Mouse (Mus musculus): ENCODE measurements around the gene Btg2. TPM values are rescaled to one million over a fixed set of nuclear protein-coding genes. Genes with fewer than 3 reads are reported as not detected.

Btg2 gene
- polyA plus RNA-seq, 1 experiment = 53.4 TPM

DNA sequence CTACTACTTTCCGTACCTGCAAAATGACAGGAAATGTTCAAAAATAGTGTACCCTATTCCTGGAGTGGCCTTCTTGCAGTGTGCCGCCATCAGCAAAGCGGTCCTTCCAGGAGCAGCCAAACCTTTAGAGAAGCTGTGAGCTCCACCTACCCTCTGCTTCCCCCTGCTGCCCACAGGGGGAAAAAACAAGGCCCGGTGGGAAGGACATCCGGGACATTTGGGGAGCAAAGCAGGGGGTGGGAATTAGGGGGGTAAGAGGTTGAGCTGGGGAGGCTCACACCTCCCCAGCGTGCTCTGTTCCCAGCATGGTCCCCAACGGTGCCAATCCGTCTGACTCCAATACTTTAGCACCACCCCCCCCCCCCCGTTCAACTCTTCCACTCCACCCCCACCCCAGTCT is 32.9 kb downstream of the Btg2 start:
- Histone ChIP-seq H3K4me3 (ENCODE audit: insufficient read depth, low read depth, low read length) (no peak overlapping the region), H3K4me1 (ENCODE audit: control insufficient read depth, insufficient read depth, insufficient read length, low read length) (peaks cover 6% of the 10 kb centered on the region; the same call in 1 of the 2 replicates), H3K27ac (replicated peaks; ENCODE audit: low read depth, low read length) (no peak overlapping the region)

DNA sequence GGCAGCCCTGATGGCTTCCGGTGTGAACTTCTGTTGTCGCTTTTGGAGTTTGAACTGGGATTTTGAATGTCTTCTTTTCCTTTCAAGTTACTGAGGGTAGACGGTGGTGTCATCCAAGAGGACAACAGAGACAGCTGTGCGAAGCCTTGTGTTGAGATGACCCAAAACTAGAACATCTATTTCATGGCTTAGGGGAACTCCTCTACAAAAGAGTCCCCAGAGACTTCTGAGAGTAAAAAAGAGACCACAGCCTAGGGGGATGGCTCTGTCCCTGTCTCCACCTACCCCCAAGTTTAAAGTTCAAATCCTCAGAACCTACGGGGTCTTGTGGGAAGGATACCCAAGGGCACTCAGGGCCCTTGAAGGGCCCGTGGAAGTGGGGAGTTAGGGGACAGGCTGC is 34.1 kb downstream of the Btg2 start:
- Histone ChIP-seq H3K4me1 (ENCODE audit: control insufficient read depth, insufficient read depth, insufficient read length, low read length) (peaks cover 6% of the 10 kb centered on the region; the same call in 1 of the 2 replicates), H3K4me3 (ENCODE audit: insufficient read depth, low read depth, low read length) (no peak overlapping the region), H3K27ac (replicated peaks; ENCODE audit: low read depth, low read length) (no peak overlapping the region)

DNA sequence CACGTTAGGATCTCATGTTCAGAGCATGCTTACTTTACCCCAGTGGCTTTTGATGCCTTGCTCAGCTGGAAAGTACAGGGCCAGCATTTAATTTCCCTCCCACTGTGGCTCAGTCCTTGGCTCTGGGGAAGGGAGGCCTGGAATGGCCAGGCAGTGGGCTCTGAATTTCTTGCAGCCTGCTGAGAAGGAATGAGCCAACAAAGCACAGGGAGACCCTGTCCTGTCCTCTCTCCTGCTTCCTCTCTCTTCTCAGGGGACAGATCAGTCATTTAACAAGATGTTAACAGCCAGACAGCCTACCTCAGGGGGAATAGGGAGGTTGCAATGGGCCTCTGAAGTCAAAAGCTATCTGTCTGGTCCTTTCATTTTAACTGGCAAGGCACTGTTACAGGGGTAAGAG is 36.6 kb downstream of the Btg2 start:
- Histone ChIP-seq H3K27ac (replicated peaks; ENCODE audit: low read depth, low read length) (peak overlapping the region; percentile 28), H3K4me1 (ENCODE audit: control insufficient read depth, insufficient read depth, insufficient read length, low read length) (peaks cover 6% of the 10 kb centered on the region; the same call in 1 of the 2 replicates), H3K4me3 (ENCODE audit: insufficient read depth, low read depth, low read length) (no peak overlapping the region)

DNA sequence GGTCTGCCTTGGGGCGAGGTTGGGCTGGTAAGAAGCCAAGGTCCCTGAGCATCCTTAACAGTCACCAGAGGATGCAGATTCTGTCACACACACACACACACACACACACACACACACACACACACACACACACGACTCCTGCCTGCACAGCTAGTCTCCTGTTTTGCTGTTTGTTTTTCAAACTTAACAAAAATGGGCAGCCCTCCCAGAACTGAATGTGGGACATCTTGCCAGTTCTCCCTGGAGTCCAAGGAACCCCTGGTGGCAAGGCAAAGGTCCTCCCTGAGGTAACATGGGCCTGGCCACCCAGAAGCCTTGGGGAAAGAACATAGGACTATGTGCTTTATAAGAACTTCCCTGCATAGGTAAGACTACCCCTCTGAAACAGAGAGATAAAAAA is 37.0 kb downstream of the Btg2 start:
- Histone ChIP-seq H3K4me1 (ENCODE audit: control insufficient read depth, insufficient read depth, insufficient read length, low read length) (peaks cover 6% of the 10 kb centered on the region; the same call in 1 of the 2 replicates), H3K4me3 (ENCODE audit: insufficient read depth, low read depth, low read length) (no peak overlapping the region), H3K27ac (replicated peaks; ENCODE audit: low read depth, low read length) (peak overlapping the region; percentile 28)

DNA sequence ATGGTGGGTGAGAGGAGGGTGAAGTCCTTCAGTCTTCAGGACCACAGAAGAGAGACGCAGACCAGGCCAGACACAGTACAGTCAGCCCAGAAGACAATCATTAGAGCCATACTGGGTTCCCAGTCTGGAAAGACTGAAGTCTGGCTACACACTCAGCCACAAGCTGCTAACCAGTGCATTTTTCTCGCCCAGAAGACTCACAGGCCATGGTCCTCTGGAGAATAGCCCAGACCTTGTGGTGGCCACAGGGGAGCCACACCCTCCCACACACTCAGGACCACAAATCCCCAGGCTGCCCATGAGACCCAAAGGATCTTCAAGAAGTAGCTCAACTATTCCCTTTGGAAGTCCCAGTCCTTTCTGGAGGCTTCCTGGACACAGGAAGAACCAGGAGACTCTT is 39.6 kb downstream of the Btg2 start:
- Histone ChIP-seq H3K27ac (replicated peaks; ENCODE audit: low read depth, low read length) (no peak overlapping the region), H3K4me3 (ENCODE audit: insufficient read depth, low read depth, low read length) (no peak overlapping the region), H3K4me1 (ENCODE audit: control insufficient read depth, insufficient read depth, insufficient read length, low read length) (peaks cover 6% of the 10 kb centered on the region; the same call in 1 of the 2 replicates)

DNA sequence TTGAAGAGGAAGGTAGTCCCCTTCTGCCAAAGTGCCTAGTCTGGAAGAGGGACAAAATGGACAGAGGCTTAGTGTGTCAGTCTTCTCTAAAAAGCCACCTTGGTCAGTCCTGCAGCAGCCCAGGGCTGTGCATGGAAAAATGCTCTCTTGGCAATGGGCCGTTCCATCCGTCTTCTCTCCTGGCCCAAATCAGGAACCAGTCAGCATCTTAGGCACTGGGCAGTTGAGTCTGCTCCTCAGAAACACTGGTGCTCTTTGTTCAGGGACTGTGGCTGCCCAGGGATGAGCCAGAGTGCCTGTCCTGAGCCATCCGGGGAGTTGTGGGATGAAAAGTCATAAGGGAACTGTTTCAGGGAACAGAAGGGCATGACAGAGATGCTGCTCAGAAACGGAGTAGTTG is 40.6 kb downstream of the Btg2 start:
- H3K4me3 ChIP-seq (ENCODE audit: insufficient read depth, low read depth, low read length) = no peak overlapping the region
- H3K27ac ChIP-seq (replicated peaks; ENCODE audit: low read depth, low read length) = no peak overlapping the region
- H3K4me1 ChIP-seq (ENCODE audit: control insufficient read depth, insufficient read depth, insufficient read length, low read length) = peaks cover 6% of the 10 kb centered on the region; the same call in 1 of the 2 replicates

DNA sequence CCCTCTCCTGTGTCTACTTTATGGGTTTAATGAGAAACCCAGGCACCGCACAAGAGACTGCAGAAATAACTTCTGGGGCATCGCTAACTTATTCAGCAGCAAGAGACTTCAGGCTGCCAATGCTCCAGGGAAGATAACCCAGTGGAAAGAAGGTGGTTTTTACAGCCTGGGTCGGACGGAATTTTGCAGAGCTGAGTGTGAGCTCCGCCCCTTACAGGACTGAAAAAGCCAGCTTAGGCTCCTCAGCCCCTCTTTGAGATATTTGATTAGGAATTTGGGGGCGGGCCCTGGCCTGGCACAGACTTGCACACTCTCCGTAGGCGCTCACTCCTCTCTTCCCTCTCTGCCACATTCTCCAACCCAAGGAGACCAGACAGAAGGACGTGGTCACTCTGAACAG is 41.7 kb downstream of the Btg2 start, which contains the start of gene Fmod:
Gene Fmod (plus strand): TSS at position 83 of the 400 bp plus-strand sequence.
- no peak within 1 kb of the TSS for H3K4me3 ChIP-seq (ENCODE audit: insufficient read depth, low read depth, low read length)
- no peak within 1 kb of the TSS for H3K27ac ChIP-seq (replicated peaks; ENCODE audit: low read depth, low read length)
- H3K4me1 ChIP-seq (ENCODE audit: control insufficient read depth, insufficient read depth, insufficient read length, low read length) = peaks cover under 1% of the 10 kb centered on the region; the same call in 1 of the 2 replicates

DNA sequence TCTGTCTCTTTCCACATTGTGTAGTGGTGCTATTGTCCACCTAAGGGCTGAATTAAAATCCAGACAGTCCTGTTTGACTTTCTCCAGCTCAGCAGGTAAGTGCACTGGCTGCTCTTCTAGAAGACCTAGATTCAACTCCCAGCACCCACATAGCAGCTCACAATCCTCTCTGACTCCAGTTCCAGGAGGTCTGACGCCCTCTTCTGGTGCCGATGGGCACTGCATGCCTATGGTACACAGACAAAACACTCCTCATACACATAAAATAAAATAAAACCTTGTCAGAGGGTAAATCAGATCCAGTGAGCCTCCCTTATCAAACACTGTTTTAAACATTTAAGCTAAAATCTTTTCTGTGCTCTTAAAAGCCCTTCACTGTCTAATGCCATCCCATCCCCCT is 42.4 kb downstream of the Btg2 start:
- Histone ChIP-seq H3K4me1 (ENCODE audit: control insufficient read depth, insufficient read depth, insufficient read length, low read length) (no peaks in the 10 kb centered on the region), H3K4me3 (ENCODE audit: insufficient read depth, low read depth, low read length) (no peak overlapping the region), H3K27ac (replicated peaks; ENCODE audit: low read depth, low read length) (no peak overlapping the region)

DNA sequence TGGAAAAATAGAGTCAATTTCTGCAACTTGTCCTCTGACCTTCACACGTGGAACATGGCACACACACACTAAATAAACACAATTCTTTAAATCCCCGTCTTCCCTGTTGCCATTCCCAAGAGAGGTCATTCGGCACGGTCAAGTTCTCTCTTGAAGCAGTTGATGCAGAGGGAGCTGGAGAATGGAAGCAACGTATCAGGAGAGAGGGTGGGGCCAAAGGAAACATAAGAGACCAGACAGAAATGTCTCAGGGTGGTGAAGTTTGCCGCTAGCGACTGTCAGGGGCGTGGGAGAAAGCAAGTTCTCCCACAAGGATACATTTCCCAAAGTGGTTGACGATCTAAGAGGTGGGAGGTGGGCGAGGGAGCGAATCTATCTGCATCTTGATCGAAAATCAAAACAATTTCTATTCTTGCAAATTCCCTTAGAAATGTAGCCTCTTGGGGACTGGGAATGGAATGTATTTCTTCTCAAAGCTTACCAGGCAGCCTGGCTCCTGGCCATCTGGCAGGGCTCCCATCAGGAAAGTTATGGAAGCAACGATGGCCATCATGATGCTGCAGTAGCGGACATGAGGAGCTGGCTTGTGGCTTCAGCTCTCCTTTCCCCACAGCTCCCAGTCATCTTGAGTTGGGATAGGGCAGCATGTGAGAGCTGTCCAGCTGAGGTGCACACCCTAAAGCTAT is 50.6 kb downstream of the Btg2 start:
- H3K4me3 ChIP-seq (ENCODE audit: insufficient read depth, low read depth, low read length) = no peak overlapping the region
- peaks cover 5% of the 10 kb centered on the region for H3K4me1 ChIP-seq (ENCODE audit: control insufficient read depth, insufficient read depth, insufficient read length, low read length)
- H3K27ac ChIP-seq (replicated peaks; ENCODE audit: low read depth, low read length) = no peak overlapping the region

DNA sequence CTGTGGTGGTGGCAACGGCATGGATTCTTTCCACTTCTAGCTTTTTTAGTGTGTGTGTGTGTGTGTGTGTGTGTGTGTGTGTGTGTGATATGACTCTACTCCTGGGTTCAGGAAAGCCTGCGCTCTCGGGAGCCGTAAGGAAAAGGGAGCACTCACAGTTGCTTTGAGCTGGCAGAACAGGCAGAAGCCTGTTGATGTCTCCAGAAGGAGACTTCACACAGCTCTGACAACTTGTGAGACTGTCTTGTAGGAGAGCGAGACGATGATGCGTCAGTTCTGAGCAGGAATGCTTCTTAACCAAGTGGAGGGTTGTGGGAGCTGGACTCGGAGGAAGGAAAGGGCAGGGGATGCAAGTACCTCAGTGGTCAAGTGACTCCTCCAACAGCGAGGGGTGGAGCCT is 52.2 kb downstream of the Btg2 start:
- Histone ChIP-seq H3K4me3 (ENCODE audit: insufficient read depth, low read depth, low read length) (no peak overlapping the region), H3K4me1 (ENCODE audit: control insufficient read depth, insufficient read depth, insufficient read length, low read length) (peaks cover 7% of the 10 kb centered on the region)

DNA sequence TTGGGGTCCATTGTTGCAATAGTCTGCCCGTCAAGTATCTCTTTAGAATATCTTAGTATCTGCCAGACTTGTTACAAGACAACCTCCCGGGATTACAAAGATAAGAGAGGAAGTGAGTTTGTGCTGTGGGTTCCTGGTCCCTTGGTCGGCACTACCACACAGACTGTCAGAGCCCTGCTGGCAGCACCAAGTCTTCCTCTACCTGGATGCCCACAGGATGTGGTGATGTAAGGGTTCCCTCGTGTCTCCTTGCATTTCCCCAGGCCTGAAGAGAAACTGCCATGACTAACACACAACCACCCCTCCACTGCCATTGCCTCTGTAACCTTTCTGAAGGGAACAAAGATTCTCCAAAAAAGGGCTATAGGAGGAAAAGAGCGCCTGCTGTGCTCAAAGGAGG is 52.9 kb downstream of the Btg2 start:
- Histone ChIP-seq H3K27ac (replicated peaks; ENCODE audit: low read depth, low read length) (no peak overlapping the region), H3K4me3 (ENCODE audit: insufficient read depth, low read depth, low read length) (no peak overlapping the region), H3K4me1 (ENCODE audit: control insufficient read depth, insufficient read depth, insufficient read length, low read length) (peaks cover 7% of the 10 kb centered on the region)

More for the DNA sequence above, 52.2 kb downstream of the Btg2 start:
- no peak overlapping the region for H3K27ac ChIP-seq (replicated peaks; ENCODE audit: low read depth, low read length)

Other genes starting within 250 kb of the Btg2 start
- gene Optc, start 171.1 kb downstream of the Btg2 start, polyA plus RNA-seq (2012; ENCODE audit: insufficient read depth, insufficient read length, missing spikeins) = not detected in 2 replicates
- gene Prelp, start 157.7 kb downstream of the Btg2 start, polyA plus RNA-seq (2012; ENCODE audit: insufficient read depth, insufficient read length, missing spikeins) = 237 and 366 TPM in 2 replicates
- 0.38 and 0.55 TPM in 2 replicates for gene Fmod, start 41.9 kb downstream of the Btg2 start, polyA plus RNA-seq (2012; ENCODE audit: insufficient read depth, insufficient read length, missing spikeins)
- gene Chit1, start 32.1 kb upstream of the Btg2 start, polyA plus RNA-seq (2012; ENCODE audit: insufficient read depth, insufficient read length, missing spikeins) = not detected in 2 replicates
- not detected in 2 replicates for gene Chil1, start 103.1 kb upstream of the Btg2 start, polyA plus RNA-seq (2012; ENCODE audit: insufficient read depth, insufficient read length, missing spikeins)
- not detected in 2 replicates for gene Mybph, start 114.3 kb upstream of the Btg2 start, polyA plus RNA-seq (2012; ENCODE audit: insufficient read depth, insufficient read length, missing spikeins)
- gene Adora1, start 156.3 kb upstream of the Btg2 start, polyA plus RNA-seq (2012; ENCODE audit: insufficient read depth, insufficient read length, missing spikeins) = 41.1 and 67.9 TPM in 2 replicates
- gene Myog, start 210.9 kb upstream of the Btg2 start, polyA plus RNA-seq (2012; ENCODE audit: insufficient read depth, insufficient read length, missing spikeins) = not detected in 2 replicates

All from brown adipose tissue, adult 24 weeks (tissue).